Mouse (Mus musculus): ENCODE results near the gene Ubd. TPM values are rescaled to one million over a fixed set of nuclear protein-coding genes. Genes with fewer than 3 reads are reported as not detected.

The Ubd gene
- not detected in 2 replicates for polyA plus RNA-seq (2014; fragmentation: Nextera tagmentation; extraction: Ambion mirVana)

GRCm38 (mm10) chr17:37193656-37194055, at the start of gene Ubd:
Gene Ubd (plus strand): TSS chr17:37193892.
- Histone ChIP-seq H3K9me3 (ENCODE audit: control insufficient read depth, low read length) (no peaks in the 10 kb centered on the region), H3K4me3 (ENCODE audit: low read depth, low read length) (no peak within 1 kb of the TSS), H3K9ac (ENCODE audit: low read length) (no peak within 1 kb of the TSS), H3K27me3 (ENCODE audit: control insufficient read depth, insufficient read depth, low read length) (peaks cover 13% of the 10 kb centered on the region; the same call in 1 of the 2 replicates), H3K27ac (ENCODE audit: low read depth, low read length) (no peak within 1 kb of the TSS), H3K36me3 (ENCODE audit: control insufficient read depth, insufficient read depth, low read length) (no peaks in the 10 kb centered on the region), H3K4me2 (ENCODE audit: low read depth, low read length, severe bottlenecking) (no peak within 1 kb of the TSS), H3K4me1 (replicated peaks; ENCODE audit: control insufficient read depth, insufficient read depth, low read length) (peaks cover 2% of the 10 kb centered on the region; the same call in 1 of the 2 replicates)
- DNase-seq (ENCODE audit: low spot score) (no peak), ATAC-seq (replicated peaks; ENCODE audit: low FRiP score) (no peak)
- 80% methylated on average over 2 of the region's 2 CpGs for WGBS

DNA sequence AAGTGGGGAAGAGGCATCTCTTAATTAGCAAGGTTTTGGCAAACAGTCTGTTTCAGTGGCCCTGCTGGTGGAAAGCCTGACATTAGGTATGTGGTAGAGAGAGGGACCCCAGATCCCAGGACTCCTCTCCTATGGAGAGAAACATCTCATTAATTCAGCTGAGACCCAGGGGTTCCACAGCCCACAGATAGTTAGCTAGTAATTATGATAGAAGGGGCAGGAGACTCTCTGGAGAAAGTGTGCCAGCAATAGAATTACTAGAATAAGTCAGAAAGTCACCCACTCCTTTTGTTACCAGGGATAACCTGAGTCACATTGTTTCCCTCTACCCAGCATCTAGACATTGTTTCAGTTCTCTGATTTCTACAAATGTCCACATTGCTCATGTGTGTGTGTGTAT, 32.3 kb upstream of the Ubd start, which contains the start of gene Olfr93:
Gene Olfr93 (minus strand): TSS at position 101 of the 400 bp plus-strand sequence.
- no peak within 1 kb of the TSS for H3K27ac ChIP-seq (ENCODE audit: low read depth, low read length)
- no peaks in the 10 kb centered on the region for H3K4me1 ChIP-seq (replicated peaks; ENCODE audit: control insufficient read depth, insufficient read depth, low read length)
- no peaks in the 10 kb centered on the region for H3K9me3 ChIP-seq (ENCODE audit: control insufficient read depth, low read length)
- no peak within 1 kb of the TSS for H3K9ac ChIP-seq (ENCODE audit: low read length)
- H3K36me3 ChIP-seq (ENCODE audit: control insufficient read depth, insufficient read depth, low read length): no peaks in the 10 kb centered on the region
- no peak within 1 kb of the TSS for H3K4me3 ChIP-seq (ENCODE audit: low read depth, low read length)
- ATAC-seq (replicated peaks; ENCODE audit: low FRiP score) (no peak), DNase-seq (ENCODE audit: low spot score) (no peak)
- H3K27me3 ChIP-seq (ENCODE audit: control insufficient read depth, insufficient read depth, low read length): no peaks in the 10 kb centered on the region
- no peak within 1 kb of the TSS for H3K4me2 ChIP-seq (ENCODE audit: low read depth, low read length, severe bottlenecking)

DNA sequence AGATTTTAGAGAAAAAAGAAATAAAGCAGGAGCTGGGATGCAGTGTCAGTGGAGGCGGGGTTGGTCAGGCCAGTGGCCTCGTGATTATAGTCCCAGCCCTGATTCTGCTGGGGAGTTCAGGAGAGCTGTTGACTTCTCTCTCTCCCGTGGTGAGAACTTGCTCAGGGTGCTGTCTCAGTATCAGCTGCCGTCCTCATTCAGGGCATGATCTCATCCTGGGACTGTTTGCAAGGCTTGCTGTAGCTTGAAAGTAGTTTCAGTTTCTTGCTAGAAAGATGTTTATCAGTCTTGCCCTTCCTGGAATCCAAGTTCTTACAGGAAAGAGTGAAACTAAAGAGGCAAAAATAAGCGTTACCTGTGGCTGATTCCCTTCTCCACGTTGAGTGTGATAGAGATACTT, 8.2 kb upstream of the Ubd start:
- no peak overlapping the region for H3K27ac ChIP-seq (ENCODE audit: low read depth, low read length)
- no peaks in the 10 kb centered on the region for H3K27me3 ChIP-seq (ENCODE audit: control insufficient read depth, insufficient read depth, low read length)
- ATAC-seq (replicated peaks; ENCODE audit: low FRiP score): no peak
- no peaks in the 10 kb centered on the region for H3K36me3 ChIP-seq (ENCODE audit: control insufficient read depth, insufficient read depth, low read length)
- WGBS: 59% methylated on average over 6 of the region's 6 CpGs
- H3K9ac ChIP-seq (ENCODE audit: low read length): no peak overlapping the region
- no peak overlapping the region for H3K4me3 ChIP-seq (ENCODE audit: low read depth, low read length)
- H3K9me3 ChIP-seq (ENCODE audit: control insufficient read depth, low read length): no peaks in the 10 kb centered on the region
- H3K4me1 ChIP-seq (replicated peaks; ENCODE audit: control insufficient read depth, insufficient read depth, low read length): no peaks in the 10 kb centered on the region
- no peak for DNase-seq (ENCODE audit: low spot score)
- no peak overlapping the region for H3K4me2 ChIP-seq (ENCODE audit: low read depth, low read length, severe bottlenecking)

DNA sequence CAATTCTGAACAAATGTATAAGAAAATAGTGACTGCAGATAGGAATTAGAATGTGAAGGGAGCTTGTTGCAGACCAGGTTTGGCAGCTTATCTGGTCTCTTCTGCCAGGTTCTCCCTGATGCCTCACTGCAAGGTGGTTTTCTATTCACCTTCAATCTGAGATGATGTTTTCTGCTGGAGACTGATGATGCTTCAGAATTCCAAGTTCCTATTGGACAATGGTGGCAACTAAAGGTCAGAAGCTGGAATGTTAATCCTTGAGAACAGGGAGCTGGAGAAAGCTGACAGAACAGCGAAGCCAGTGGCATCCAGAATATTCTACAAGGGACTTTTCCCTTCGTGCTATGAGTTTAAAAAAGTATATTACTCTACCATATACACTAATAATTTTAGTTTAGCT, 3.0 kb upstream of the Ubd start:
- Histone ChIP-seq H3K27me3 (ENCODE audit: control insufficient read depth, insufficient read depth, low read length) (no peaks in the 10 kb centered on the region), H3K36me3 (ENCODE audit: control insufficient read depth, insufficient read depth, low read length) (no peaks in the 10 kb centered on the region), H3K27ac (ENCODE audit: low read depth, low read length) (no peak overlapping the region), H3K9me3 (ENCODE audit: control insufficient read depth, low read length) (no peaks in the 10 kb centered on the region), H3K4me1 (replicated peaks; ENCODE audit: control insufficient read depth, insufficient read depth, low read length) (no peaks in the 10 kb centered on the region), H3K4me2 (ENCODE audit: low read depth, low read length, severe bottlenecking) (no peak overlapping the region), H3K4me3 (ENCODE audit: low read depth, low read length) (no peak overlapping the region), H3K9ac (ENCODE audit: low read length) (no peak overlapping the region)
- DNase-seq (ENCODE audit: low spot score) (no peak), ATAC-seq (replicated peaks; ENCODE audit: low FRiP score) (no peak)
- WGBS: 32% methylated on average over 2 of the region's 2 CpGs

- no peak overlapping the region for H3K4me2 ChIP-seq (ENCODE audit: low read depth, low read length, severe bottlenecking)
- no peak overlapping the region for H3K9ac ChIP-seq (ENCODE audit: low read length)
- H3K27ac ChIP-seq (ENCODE audit: low read depth, low read length): no peak overlapping the region
- H3K4me3 ChIP-seq (ENCODE audit: low read depth, low read length): no peak overlapping the region
- H3K36me3 ChIP-seq (ENCODE audit: control insufficient read depth, insufficient read depth, low read length): no peaks in the 10 kb centered on the region
- no peaks in the 10 kb centered on the region for H3K9me3 ChIP-seq (ENCODE audit: control insufficient read depth, low read length)
- ATAC-seq (replicated peaks; ENCODE audit: low FRiP score) (no peak), DNase-seq (ENCODE audit: low spot score) (no peak)
- peaks cover 2% of the 10 kb centered on the region; the same call in 1 of the 2 replicates for H3K4me1 ChIP-seq (replicated peaks; ENCODE audit: control insufficient read depth, insufficient read depth, low read length)
- peaks cover 9% of the 10 kb centered on the region; the same call in 1 of the 2 replicates for H3K27me3 ChIP-seq (ENCODE audit: control insufficient read depth, insufficient read depth, low read length)
Observed at GRCm38 (mm10) chr17:37193032-37193431, 660 bp upstream of the Ubd start.

GRCm38 (mm10) chr17:37194782-37195181, 1.1 kb downstream of the Ubd start:
- 92% methylated on average over 5 of the region's 5 CpGs for WGBS
- peaks cover 13% of the 10 kb centered on the region; the same call in 1 of the 2 replicates for H3K27me3 ChIP-seq (ENCODE audit: control insufficient read depth, insufficient read depth, low read length)

GRCm38 (mm10) chr17:37196845-37197724, 3.4 kb downstream of the Ubd start:
- H3K27ac ChIP-seq (ENCODE audit: low read depth, low read length): no peak overlapping the region

More at GRCm38 (mm10) chr17:37194782-37195181, 1.1 kb downstream of the Ubd start:
- H3K4me2 ChIP-seq (ENCODE audit: low read depth, low read length, severe bottlenecking): no peak overlapping the region
- no peak overlapping the region for H3K27ac ChIP-seq (ENCODE audit: low read depth, low read length)
- ATAC-seq (replicated peaks; ENCODE audit: low FRiP score): no peak
- no peak overlapping the region for H3K4me3 ChIP-seq (ENCODE audit: low read depth, low read length)
- no peaks in the 10 kb centered on the region for H3K9me3 ChIP-seq (ENCODE audit: control insufficient read depth, low read length)
- DNase-seq (ENCODE audit: low spot score): no peak
- peaks cover 2% of the 10 kb centered on the region; the same call in 1 of the 2 replicates for H3K4me1 ChIP-seq (replicated peaks; ENCODE audit: control insufficient read depth, insufficient read depth, low read length)
- H3K36me3 ChIP-seq (ENCODE audit: control insufficient read depth, insufficient read depth, low read length): no peaks in the 10 kb centered on the region
- no peak overlapping the region for H3K9ac ChIP-seq (ENCODE audit: low read length)

DNA sequence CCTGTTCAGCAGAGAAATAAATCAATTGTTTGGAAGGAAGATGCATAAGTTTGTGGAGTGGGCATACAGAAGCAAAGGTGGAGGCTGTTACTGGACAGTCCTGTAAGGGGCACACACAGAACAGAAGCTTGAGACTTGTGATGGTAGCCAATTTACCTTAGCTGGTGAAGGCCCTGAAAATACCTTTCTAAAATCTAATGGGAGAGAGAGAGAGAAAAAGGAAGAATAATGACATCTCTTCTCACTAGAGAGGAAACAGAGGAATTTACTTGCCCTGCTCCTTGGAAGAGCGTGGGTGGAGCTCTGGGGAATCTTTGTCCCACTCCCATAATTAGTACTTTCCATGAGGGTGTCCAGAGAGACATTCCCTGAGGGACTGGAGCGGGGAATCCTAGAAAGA, 7.2 kb downstream of the Ubd start, which contains the start of gene Olfr94:
Gene Olfr94 (minus strand): TSS at position 101 of the 400 bp plus-strand sequence.
- H3K4me2 ChIP-seq (ENCODE audit: low read depth, low read length, severe bottlenecking): no peak within 1 kb of the TSS
- ATAC-seq (replicated peaks; ENCODE audit: low FRiP score) (no peak), DNase-seq (ENCODE audit: low spot score) (no peak)
- peaks cover 2% of the 10 kb centered on the region; the same call in 1 of the 2 replicates for H3K4me1 ChIP-seq (replicated peaks; ENCODE audit: control insufficient read depth, insufficient read depth, low read length)
- no peaks in the 10 kb centered on the region for H3K9me3 ChIP-seq (ENCODE audit: control insufficient read depth, low read length)
- H3K4me3 ChIP-seq (ENCODE audit: low read depth, low read length): no peak within 1 kb of the TSS
- peaks cover 13% of the 10 kb centered on the region; the same call in 1 of the 2 replicates for H3K27me3 ChIP-seq (ENCODE audit: control insufficient read depth, insufficient read depth, low read length)
- H3K27ac ChIP-seq (ENCODE audit: low read depth, low read length): no peak within 1 kb of the TSS
- no peaks in the 10 kb centered on the region for H3K36me3 ChIP-seq (ENCODE audit: control insufficient read depth, insufficient read depth, low read length)
- no peak within 1 kb of the TSS for H3K9ac ChIP-seq (ENCODE audit: low read length)
- WGBS: 80% methylated on average over 2 of the region's 2 CpGs

More at GRCm38 (mm10) chr17:37196845-37197724, 3.4 kb downstream of the Ubd start:
- under 1% methylated on average over 77 of the region's 77 CpGs for WGBS
- DNase-seq (ENCODE audit: low spot score): peak; percentile 78
- H3K4me2 ChIP-seq (ENCODE audit: low read depth, low read length, severe bottlenecking): peak overlapping the region; percentile 96
- peak overlapping the region; percentile 57 for H3K4me3 ChIP-seq (ENCODE audit: low read depth, low read length)
- no peaks in the 10 kb centered on the region for H3K9me3 ChIP-seq (ENCODE audit: control insufficient read depth, low read length)
- peaks cover 2% of the 10 kb centered on the region; the same call in 1 of the 2 replicates for H3K4me1 ChIP-seq (replicated peaks; ENCODE audit: control insufficient read depth, insufficient read depth, low read length)
- peak overlapping the region; percentile 56 for H3K9ac ChIP-seq (ENCODE audit: low read length)
- ATAC-seq (replicated peaks; ENCODE audit: low FRiP score): peak; percentile 88
- no peaks in the 10 kb centered on the region for H3K36me3 ChIP-seq (ENCODE audit: control insufficient read depth, insufficient read depth, low read length)
- H3K27me3 ChIP-seq (ENCODE audit: control insufficient read depth, insufficient read depth, low read length): peaks cover 13% of the 10 kb centered on the region; the same call in 1 of the 2 replicates

All from forebrain, embryonic 11.5 days (tissue).